Mouse (Mus musculus) heart, embryonic 14.5 days (tissue): ENCODE data around the gene Zfp592. TPM values are rescaled to one million over a fixed set of nuclear protein-coding genes. Genes with fewer than 3 reads are reported as not detected.

Source experiments
- ATAC-seq: fragments of 200-750 bp; cut with Nextera tagmentation; 2 replicates; pipeline ENCODE4 v1.8.0; 2017; ENCODE audit warnings: low read depth, moderate TSS enrichment; ENCODE audit not compliant: insufficient number of reproducible peaks, insufficient read depth, low FRiP score
- H3K27ac ChIP-seq, 2 experiments: fragments of 200-500 bp in 1 of 2; fragments of 300-500 bp in 1 of 2; sonication (generic) in 1 of 2; replicated peaks in 1 of 2; 2 replicates each; pipeline ENCODE4 v1.5.1; 2012 to 2014; ENCODE audit warnings: low read depth in 2 of 2, low read length in 2 of 2, control low read depth in 1 of 2, mild to moderate bottlenecking in 1 of 2, mixed read lengths in 1 of 2; ENCODE audit not compliant: control insufficient read depth in 1 of 2, insufficient read depth in 1 of 2
- H3K27me3 ChIP-seq: fragments of 300-500 bp; sonication (generic); 2 replicates; pipeline ENCODE4 v1.6.1; 2014; ENCODE audit warnings: mild to moderate bottlenecking, low read length, control low read depth; ENCODE audit not compliant: control insufficient read depth, insufficient read depth
- H3K36me3 ChIP-seq: fragments of 300-500 bp; sonication (generic); 2 replicates; pipeline ENCODE4 v1.6.1; 2014; ENCODE audit warnings: mild to moderate bottlenecking, control low read depth, low read length, mixed read lengths; ENCODE audit not compliant: control insufficient read depth, insufficient read depth
- H3K4me1 ChIP-seq, 2 experiments: fragments of 200-500 bp in 1 of 2; fragments of 300-500 bp in 1 of 2; sonication (generic) in 1 of 2; 2 replicates each; pipeline ENCODE4 v1.6.1; 2012 to 2014; ENCODE audit warnings: low read length in 2 of 2, control low read depth in 1 of 2, mixed read lengths in 1 of 2; ENCODE audit not compliant: control insufficient read depth in 2 of 2, insufficient read depth in 2 of 2
- H3K4me2 ChIP-seq: fragments of 300-500 bp; sonication (generic); 2 replicates; pipeline ENCODE4 v1.6.1; 2014; ENCODE audit warnings: mild to moderate bottlenecking, low read length
- H3K4me3 ChIP-seq, 2 experiments: fragments of 200-500 bp in 1 of 2; fragments of 300-500 bp in 1 of 2; sonication (generic) in 1 of 2; 2 replicates each; pipeline ENCODE4 v1.5.1; 2012 to 2014; ENCODE audit warnings: low read length in 2 of 2, mild to moderate bottlenecking in 2 of 2, control low read depth in 1 of 2, low read depth in 1 of 2, moderate library complexity in 1 of 2; ENCODE audit not compliant: control insufficient read depth in 1 of 2, insufficient read depth in 1 of 2
- H3K9ac ChIP-seq: fragments of 300-500 bp; sonication (generic); 2 replicates; pipeline ENCODE4 v1.6.1; 2014; ENCODE audit warnings: mild to moderate bottlenecking, low read length
- H3K9me3 ChIP-seq: fragments of 300-500 bp; sonication (generic); 2 replicates; pipeline ENCODE4 v1.6.1; 2016; ENCODE audit warnings: low read length, control low read depth; ENCODE audit not compliant: control insufficient read depth
- WGBS: fragments of 180-500 bp; shearing (Covaris S2); extraction: QIAGEN DNeasy Blood & Tissue Kit; methylation state at CpG from one replicate; pipeline ENCODE4 v1.1.7; 2014; 5-methylcytosine and 5-hydroxymethylcytosine counted together
- polyA plus RNA-seq: library from polyadenylated mRNA; unstranded; fragments of >200 nt; fragmentation: Nextera tagmentation; extraction: Ambion mirVana; gene quantifications from 2 replicates; pipeline ENCODE4 v1.2.1, GENCODE M21; 2014

Gene Zfp592
- polyA plus RNA-seq, 1 experiment from 2014 or later, result 10.2 TPM

DNA sequence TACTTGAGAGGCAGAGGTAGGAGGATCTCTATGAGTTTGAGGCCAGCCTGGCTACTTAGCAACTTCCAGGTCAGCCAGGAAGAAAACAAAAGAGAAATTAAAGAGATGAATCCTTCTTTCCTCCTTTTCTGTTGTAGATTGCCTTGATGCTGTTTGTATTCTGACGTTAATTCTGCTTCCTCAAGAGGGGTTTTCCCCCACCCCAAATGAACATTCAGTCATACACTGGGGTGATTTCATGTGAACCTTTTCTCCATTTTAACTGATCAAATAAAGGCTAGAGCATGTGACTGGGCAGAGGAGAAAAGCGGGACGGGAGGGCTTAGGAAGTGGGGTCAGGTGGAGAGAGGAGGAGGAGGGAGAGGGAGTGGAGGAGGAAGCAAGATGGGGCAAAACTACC, 14.8 kb downstream of the Zfp592 start:
- Histone ChIP-seq H3K36me3 (peaks cover 40% of the 10 kb centered on the region), H3K4me3 (no peak overlapping the region), H3K9ac (no peak overlapping the region), H3K27ac (no peak overlapping the region), H3K4me2 (no peak overlapping the region), H3K9me3 (no peaks in the 10 kb centered on the region), H3K27me3 (no peaks in the 10 kb centered on the region), H3K4me1 (peaks cover 4 to 25% of the 10 kb centered on the region in 2 experiments)
- no peak for ATAC-seq
- 94% methylated on average over 3 of the region's 3 CpGs for WGBS

DNA sequence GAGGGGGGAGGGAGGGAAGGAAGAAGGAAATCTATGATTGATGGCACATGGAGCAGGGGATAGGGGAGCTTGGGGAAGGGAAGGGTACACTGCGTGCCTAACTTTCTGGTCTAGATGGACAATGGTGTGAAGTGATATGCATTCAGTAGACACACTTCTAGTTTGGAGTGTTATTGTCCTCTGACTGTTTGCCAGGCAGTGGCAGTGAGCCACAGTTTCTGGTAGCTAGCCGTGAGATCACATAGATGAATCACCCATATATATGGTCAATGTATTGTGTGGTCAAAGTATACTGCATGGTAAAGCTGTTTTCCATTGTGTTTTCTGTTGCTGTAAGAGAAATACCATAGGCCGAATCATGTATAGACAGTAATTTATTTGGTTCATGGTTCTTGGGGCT, 18.1 kb downstream of the Zfp592 start:
- no peak for ATAC-seq
- Histone ChIP-seq H3K9ac (no peak overlapping the region), H3K27me3 (no peaks in the 10 kb centered on the region), H3K36me3 (peaks cover 44% of the 10 kb centered on the region), H3K4me1 (peaks cover 0 to 7% of the 10 kb centered on the region in 2 experiments; a peak in 3 of 4 replicates), H3K4me3 (no peak overlapping the region), H3K9me3 (no peaks in the 10 kb centered on the region), H3K27ac (no peak overlapping the region), H3K4me2 (no peak overlapping the region)
- WGBS, result 93% methylated on average over 3 of the region's 3 CpGs

DNA sequence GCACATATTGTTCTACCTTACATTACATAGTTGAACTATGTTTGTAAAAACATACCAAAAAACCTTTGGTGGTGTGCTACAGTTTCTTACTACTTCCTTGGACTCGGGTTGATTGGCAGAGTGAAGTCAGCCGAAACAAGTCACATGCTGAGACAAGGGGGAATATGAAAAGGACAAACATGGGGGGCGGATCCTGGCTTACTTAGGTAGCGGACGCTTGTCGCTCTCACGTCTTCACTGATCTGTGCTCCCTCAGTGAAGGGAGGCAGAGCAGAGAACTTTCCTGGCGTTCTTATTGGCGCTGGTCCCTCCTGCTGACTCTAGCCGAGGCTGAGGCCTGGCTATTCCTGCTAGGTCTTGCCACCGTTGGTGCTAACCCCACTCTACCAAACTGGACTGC, 26.8 kb downstream of the Zfp592 start:
- no peak overlapping the region for H3K27ac ChIP-seq
- no peaks in the 10 kb centered on the region for H3K27me3 ChIP-seq
- no peaks in the 10 kb centered on the region for H3K4me1 ChIP-seq
- H3K9me3 ChIP-seq, result no peaks in the 10 kb centered on the region
- peaks cover 44% of the 10 kb centered on the region for H3K36me3 ChIP-seq
- no peak overlapping the region for H3K4me2 ChIP-seq
- no peak for ATAC-seq
- H3K9ac ChIP-seq, result no peak overlapping the region
- H3K4me3 ChIP-seq, result no peak overlapping the region
- 70% methylated on average over 11 of the region's 11 CpGs for WGBS

DNA sequence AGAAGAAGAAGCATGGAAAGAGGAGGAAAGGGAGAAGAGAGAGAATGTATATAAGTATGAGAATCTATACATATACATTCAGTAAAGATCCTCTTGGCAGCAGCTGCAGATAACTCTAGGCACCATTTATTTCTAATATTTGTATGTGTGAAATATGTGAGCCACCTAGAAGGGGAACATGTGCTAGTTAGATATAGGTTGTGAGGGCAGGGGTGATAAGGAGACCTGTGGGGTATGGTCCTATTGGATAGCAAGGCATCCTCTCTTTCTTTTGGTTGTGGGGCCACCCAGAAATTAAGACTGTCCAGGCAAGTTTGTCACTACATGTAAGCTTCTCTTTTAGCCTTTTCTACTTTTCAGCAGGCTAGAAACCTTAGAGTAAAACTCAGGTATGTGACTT, 29.2 kb downstream of the Zfp592 start:
- H3K9ac ChIP-seq, result no peak overlapping the region
- H3K4me2 ChIP-seq, result no peak overlapping the region
- H3K36me3 ChIP-seq, result peaks cover 66% of the 10 kb centered on the region
- no peaks in the 10 kb centered on the region for H3K27me3 ChIP-seq
- no peak for ATAC-seq
- H3K4me3 ChIP-seq, result no peak overlapping the region
- H3K9me3 ChIP-seq, result no peaks in the 10 kb centered on the region
- no peaks in the 10 kb centered on the region for H3K4me1 ChIP-seq
- no peak overlapping the region for H3K27ac ChIP-seq

DNA sequence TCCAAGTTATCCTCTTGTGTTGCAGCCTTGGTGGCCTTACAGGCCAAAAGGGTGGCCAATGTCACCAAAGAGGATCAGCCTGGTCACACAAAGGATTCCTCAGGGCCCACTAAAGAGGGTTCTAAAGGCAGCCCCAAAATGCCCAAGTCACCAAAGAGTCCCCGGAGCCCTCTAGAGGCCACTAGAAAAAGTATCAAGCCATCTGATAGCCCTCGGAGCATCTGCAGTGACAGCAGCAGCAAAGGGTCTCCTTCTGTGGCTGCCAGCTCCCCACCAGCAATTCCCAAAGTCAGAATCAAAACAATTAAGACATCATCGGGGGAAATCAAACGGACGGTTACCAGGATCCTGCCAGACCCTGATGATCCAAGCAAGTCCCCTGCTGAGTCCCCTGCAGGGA, 30.6 kb downstream of the Zfp592 start:
- no peak overlapping the region for H3K9ac ChIP-seq
- H3K9me3 ChIP-seq, result no peaks in the 10 kb centered on the region
- H3K4me2 ChIP-seq, result no peak overlapping the region
- no peaks in the 10 kb centered on the region for H3K4me1 ChIP-seq
- no peak overlapping the region for H3K27ac ChIP-seq
- H3K4me3 ChIP-seq, result no peak overlapping the region
- H3K36me3 ChIP-seq, result peaks cover 79% of the 10 kb centered on the region
- 48% methylated on average over 5 of the region's 5 CpGs for WGBS
- ATAC-seq, result no peak
- H3K27me3 ChIP-seq, result no peaks in the 10 kb centered on the region

DNA sequence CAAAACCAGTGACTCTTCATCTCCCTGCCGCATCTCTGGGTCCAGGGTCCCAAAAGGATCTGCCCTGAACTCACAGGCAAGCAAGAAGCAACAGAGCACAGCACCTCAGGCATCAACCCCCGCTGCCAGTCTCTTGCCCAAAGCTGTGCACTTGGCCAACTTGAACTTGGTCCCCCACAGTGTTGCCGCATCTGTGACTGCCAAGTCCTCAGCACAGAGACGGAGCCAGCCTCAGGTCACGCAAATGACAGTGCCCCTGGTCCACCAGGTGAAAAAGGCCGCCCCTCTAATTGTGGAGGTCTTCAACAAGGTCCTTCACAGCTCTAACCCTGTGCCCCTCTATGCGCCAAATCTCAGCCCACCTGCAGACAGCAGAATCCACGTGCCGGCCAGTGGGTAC, 31.2 kb downstream of the Zfp592 start:
- no peaks in the 10 kb centered on the region for H3K4me1 ChIP-seq

DNA sequence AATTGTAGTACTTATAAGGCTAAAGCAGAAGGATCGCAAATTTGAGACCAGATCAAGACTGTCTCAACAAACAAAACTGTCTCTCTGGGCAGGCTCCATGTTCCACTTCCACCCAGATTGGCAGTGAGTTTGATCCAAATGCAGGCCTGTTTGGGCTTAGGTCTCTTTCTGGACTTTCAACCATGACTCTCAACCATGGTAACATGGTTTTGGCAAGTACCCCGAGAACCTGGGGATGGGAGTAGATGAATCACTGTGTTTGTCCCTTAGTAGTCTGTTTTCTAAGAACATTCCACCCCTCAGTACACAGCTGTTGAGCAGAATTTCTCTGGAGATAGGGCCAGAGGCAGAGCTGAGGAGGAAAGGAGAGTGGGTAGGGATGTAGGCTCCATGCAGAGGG, 32.3 kb downstream of the Zfp592 start:
- no peak overlapping the region for H3K4me2 ChIP-seq
- no peaks in the 10 kb centered on the region for H3K9me3 ChIP-seq
- 96% methylated on average over 2 of the region's 2 CpGs for WGBS
- H3K9ac ChIP-seq, result no peak overlapping the region
- no peak overlapping the region for H3K27ac ChIP-seq
- no peaks in the 10 kb centered on the region for H3K4me1 ChIP-seq
- H3K4me3 ChIP-seq, result no peak overlapping the region
- no peak for ATAC-seq
- no peaks in the 10 kb centered on the region for H3K27me3 ChIP-seq
- H3K36me3 ChIP-seq, result peaks cover 85% of the 10 kb centered on the region

More for the DNA sequence above, 31.2 kb downstream of the Zfp592 start:
- H3K9ac ChIP-seq, result no peak overlapping the region
- no peak overlapping the region for H3K4me2 ChIP-seq
- no peak overlapping the region for H3K27ac ChIP-seq
- WGBS, result 92% methylated on average over 9 of the region's 9 CpGs
- no peaks in the 10 kb centered on the region for H3K27me3 ChIP-seq
- peaks cover 85% of the 10 kb centered on the region for H3K36me3 ChIP-seq
- no peak; the same call in 1 of the 2 replicates for ATAC-seq
- H3K4me3 ChIP-seq, result no peak overlapping the region
- H3K9me3 ChIP-seq, result no peaks in the 10 kb centered on the region

DNA sequence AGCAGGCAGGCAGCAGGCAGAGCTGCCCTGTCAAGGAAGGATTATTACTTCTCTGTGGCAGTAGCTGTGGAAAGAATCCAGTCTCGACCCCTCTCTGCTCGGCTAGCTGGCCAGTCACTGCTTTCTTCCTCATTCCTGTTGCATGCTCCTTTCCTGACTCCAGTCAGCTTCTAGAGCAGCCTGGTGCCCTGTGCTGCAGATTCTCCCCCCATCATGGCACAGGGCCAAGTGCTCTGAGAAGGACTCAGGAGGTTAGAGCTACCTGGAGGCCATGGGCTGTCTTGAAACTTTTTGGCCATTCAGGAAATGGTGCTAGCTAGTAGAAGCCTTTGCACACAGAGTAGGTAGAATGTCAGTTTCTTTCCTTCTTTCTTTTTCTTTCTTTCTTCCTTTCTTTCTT, 46.2 kb downstream of the Zfp592 start:
- Histone ChIP-seq H3K4me2 (no peak overlapping the region), H3K9ac (no peak overlapping the region; the same call in 1 of the 2 replicates), H3K27me3 (no peaks in the 10 kb centered on the region), H3K4me3 (no peak overlapping the region), H3K27ac (no peak overlapping the region), H3K4me1 (no peaks in the 10 kb centered on the region), H3K9me3 (no peaks in the 10 kb centered on the region), H3K36me3 (peaks cover 90% of the 10 kb centered on the region)
- WGBS, result 23% methylated on average over 2 of the region's 2 CpGs
- ATAC-seq, result no peak
